Mouse (Mus musculus): Measurements from ENCODE around the gene Smim20.

The Smim20 gene

GRCm38 (mm10) chr5:53307437-53307836, 40.6 kb downstream of the Smim20 start:
- no peak for DNase-seq (ENCODE audit: low spot score in 2 of 2)

- DNase-seq (ENCODE audit: low spot score in 2 of 2), result no peak
These were observed 47.7 kb downstream of the Smim20 start for GRCm38 (mm10) chr5:53314404-53315167.

GRCm38 (mm10) chr5:53315829-53316228, 48.9 kb downstream of the Smim20 start:
- DNase-seq (ENCODE audit: low spot score in 2 of 2), result no peak

- no peak for DNase-seq (ENCODE audit: low spot score in 2 of 2)
These were observed 50.5 kb downstream of the Smim20 start for GRCm38 (mm10) chr5:53317396-53317795.

GRCm38 (mm10) chr5:53317885-53318466, 51.1 kb downstream of the Smim20 start:
- DNase-seq (ENCODE audit: low spot score in 2 of 2), result no peak

- no peak for DNase-seq (ENCODE audit: low spot score in 2 of 2)
These were observed 53.4 kb downstream of the Smim20 start for GRCm38 (mm10) chr5:53320331-53320730.

- DNase-seq (ENCODE audit: low spot score in 2 of 2), result no peak
These were observed 55.0 kb downstream of the Smim20 start for GRCm38 (mm10) chr5:53321901-53322300.

GRCm38 (mm10) chr5:53322471-53322870, 55.6 kb downstream of the Smim20 start:
- DNase-seq (ENCODE audit: low spot score in 2 of 2), result no peak

GRCm38 (mm10) chr5:53323121-53323520, 56.2 kb downstream of the Smim20 start:
- no peak for DNase-seq (ENCODE audit: low spot score in 2 of 2)

GRCm38 (mm10) chr5:53324256-53324655, 57.4 kb downstream of the Smim20 start:
- no peak for DNase-seq (ENCODE audit: low spot score in 2 of 2)

- DNase-seq (ENCODE audit: low spot score in 2 of 2), result no peak
These were observed 57.9 kb downstream of the Smim20 start for GRCm38 (mm10) chr5:53324791-53325190.

- peak; percentile 34 to 78 for DNase-seq (ENCODE audit: low spot score in 2 of 2)
These were observed 59.1 kb downstream of the Smim20 start for GRCm38 (mm10) chr5:53326023-53326422.

GRCm38 (mm10) chr5:53326491-53326890, 59.6 kb downstream of the Smim20 start:
- DNase-seq (ENCODE audit: low spot score in 2 of 2), result no peak

Measured in frontal cortex, postnatal 10 days (tissue).